Mouse (Mus musculus) layer of hippocampus, adult 9-10 months (tissue): ENCODE data around the gene Esyt1.
"Not testable (repeated sequence)": the region's sequence is repeated elsewhere in the genome, so short reads cannot be mapped to it uniquely, and the experiment has no call there.

Experiments used
- DNase-seq: peaks from one replicate; pipeline ENCODE4 v3.0.0; 2022; ENCODE audit warnings: low spot score

Esyt1 gene

GRCm38 (mm10) chr10:128525671-128526308 is at the start of gene Esyt1:
Gene Esyt1, minus strand, starts transcription at chr10:128525871.
- peak; percentile 75 for DNase-seq

- no peak for DNase-seq
Measured at GRCm38 (mm10) chr10:128575063-128575462, 49.4 kb upstream of the Esyt1 start.

GRCm38 (mm10) chr10:128565788-128566531 is 40.3 kb upstream of the Esyt1 start, which contains the start of gene Pa2g4:
Gene Pa2g4, minus strand, starts transcription at chr10:128565987.
- peak; percentile 93 for DNase-seq

GRCm38 (mm10) chr10:128565206-128565787 is 39.6 kb upstream of the Esyt1 start:
- DNase-seq, result no peak

- no peak for DNase-seq
Measured at GRCm38 (mm10) chr10:128563544-128563943, 37.9 kb upstream of the Esyt1 start.

- no peak for DNase-seq
Measured at GRCm38 (mm10) chr10:128556963-128557362, 31.3 kb upstream of the Esyt1 start.

GRCm38 (mm10) chr10:128556286-128556685 is 30.6 kb upstream of the Esyt1 start:
- no peak for DNase-seq

- DNase-seq, result not testable (repeated sequence)
Measured at GRCm38 (mm10) chr10:128555567-128555966, 29.9 kb upstream of the Esyt1 start.

GRCm38 (mm10) chr10:128550144-128550823 is 24.6 kb upstream of the Esyt1 start:
- DNase-seq, result not testable (repeated sequence)

GRCm38 (mm10) chr10:128549682-128550057 is 24.0 kb upstream of the Esyt1 start:
- not testable (repeated sequence) for DNase-seq

- DNase-seq, result peak; percentile 90
Measured at GRCm38 (mm10) chr10:128548947-128549681, 23.4 kb upstream of the Esyt1 start, which contains the start of gene Rpl41. Gene Rpl41, minus strand, starts transcription at chr10:128549305.

GRCm38 (mm10) chr10:128548051-128548791 is 22.6 kb upstream of the Esyt1 start:
- not testable (repeated sequence) for DNase-seq

GRCm38 (mm10) chr10:128547361-128548032 is 21.8 kb upstream of the Esyt1 start, which contains the start of gene Zc3h10:
Gene Zc3h10, minus strand, starts transcription at chr10:128547774.
- DNase-seq, result peak; percentile 88

- no peak for DNase-seq
Measured at GRCm38 (mm10) chr10:128546787-128547186, 21.1 kb upstream of the Esyt1 start.

GRCm38 (mm10) chr10:128546361-128546760 is 20.7 kb upstream of the Esyt1 start:
- no peak for DNase-seq

- DNase-seq, result no peak
Measured at GRCm38 (mm10) chr10:128545570-128545898, 19.9 kb upstream of the Esyt1 start.

- no peak for DNase-seq
Measured at GRCm38 (mm10) chr10:128544674-128545569, 19.3 kb upstream of the Esyt1 start.

GRCm38 (mm10) chr10:128544151-128544657 is 18.5 kb upstream of the Esyt1 start:
- DNase-seq, result no peak

GRCm38 (mm10) chr10:128543100-128543499 is 17.4 kb upstream of the Esyt1 start:
- DNase-seq, result no peak
